Mouse (Mus musculus) ES-E14 (cell line): Measurements from ENCODE around the gene Nxph1. TPM values are rescaled to one million over a fixed set of nuclear protein-coding genes. Genes with fewer than 3 reads are reported as not detected.

Experiments
- DNase-seq: peaks from one replicate; pipeline ENCODE4 v3.0.0-alpha.2; 2013; ENCODE audit warnings: low read depth, low spot score
- H3K27ac ChIP-seq: 2 replicates; pipeline ENCODE4 v1.5.1; 2012; ENCODE audit warnings: low read depth, mild to moderate bottlenecking, low read length, moderate library complexity, mixed read lengths; ENCODE audit not compliant: poor library complexity, insufficient read depth, severe bottlenecking
- H3K36me3 ChIP-seq: 2 replicates; pipeline ENCODE4 v1.6.1; 2012; ENCODE audit warnings: mild to moderate bottlenecking, low read length, moderate library complexity, mixed read lengths; ENCODE audit not compliant: control insufficient read depth, poor library complexity, insufficient read depth, severe bottlenecking
- H3K4me1 ChIP-seq, 2 experiments: fragments of 150-350 bp in 1 of 2; sonication (generic) in 1 of 2; 2 replicates each; pipeline ENCODE4 v1.6.1; 2012; ENCODE audit warnings: low read length in 2 of 2, mild to moderate bottlenecking in 1 of 2, mixed read lengths in 1 of 2; ENCODE audit not compliant: control insufficient read depth in 2 of 2, insufficient read depth in 2 of 2, poor library complexity in 1 of 2
- H3K4me3 ChIP-seq, 2 experiments: fragments of 150-350 bp in 1 of 2; sonication (generic) in 1 of 2; 2 replicates each; pipeline ENCODE4 v1.5.1; 2012; ENCODE audit warnings: low read length in 2 of 2, low read depth in 1 of 2, mild to moderate bottlenecking in 1 of 2, mixed read lengths in 1 of 2; ENCODE audit not compliant: insufficient read depth in 1 of 2, poor library complexity in 1 of 2, severe bottlenecking in 1 of 2
- H3K9ac ChIP-seq: 2 replicates; pipeline ENCODE4 v1.6.1; 2012; ENCODE audit warnings: low read depth, mild to moderate bottlenecking, low read length, mixed read lengths; ENCODE audit not compliant: poor library complexity, insufficient read depth, severe bottlenecking
- H3K9me3 ChIP-seq: fragments of 150-350 bp; sonication (generic); 2 replicates; pipeline ENCODE4 v1.6.1; 2012; ENCODE audit warnings: low read depth, mild to moderate bottlenecking, low read length; ENCODE audit not compliant: control insufficient read depth, insufficient read depth
- CHD2 ChIP-seq: IDR thresholded peaks from 2 replicates; pipeline ENCODE4 v1.6.1; 2014; ENCODE audit warnings: mild to moderate bottlenecking, low read depth, low read length, inconsistent platforms
- HCFC1 ChIP-seq: IDR thresholded peaks from 2 replicates; pipeline ENCODE4 v1.6.1; 2012; ENCODE audit warnings: low read length, inconsistent platforms, borderline replicate concordance; ENCODE audit not compliant: insufficient read depth
- MAFK ChIP-seq: IDR thresholded peaks from 2 replicates; pipeline ENCODE4 v1.6.1; 2014; ENCODE audit warnings: mild to moderate bottlenecking, low read depth, low read length, inconsistent platforms; ENCODE audit not compliant: insufficient read depth
- ZC3H11A ChIP-seq: IDR thresholded peaks from 2 replicates; pipeline ENCODE4 v1.6.1; 2012; ENCODE audit warnings: low read depth, mild to moderate bottlenecking, inconsistent platforms, low read length, borderline replicate concordance
- ZNF384 ChIP-seq: IDR thresholded peaks from 2 replicates; pipeline ENCODE4 v1.6.1; 2012; ENCODE audit warnings: low read depth, low read length, inconsistent platforms
- in situ Hi-C, 2 experiments: fragments of 600-800 bp; cut with MboI; formaldehyde crosslinking; loops; one replicate each; pipeline ENCODE4 v1.15.1; 2025; ENCODE audit warnings: low sequenced_read_pairs in 2 of 2, inconsistent platforms in 1 of 2; ENCODE audit not compliant: unreplicated experiment in 2 of 2
- total RNA-seq: library from RNA; depleted of rRNA; stranded (reverse); fragments of 300-350 nt; gene quantifications from 2 replicates; pipeline ENCODE4 v1.2.3, GENCODE M21; 2012

Nxph1 gene
- total RNA-seq, 1 experiment: not detected

- Histone ChIP-seq H3K4me1 (no peaks in the 10 kb centered on the region), H3K9ac (no peak overlapping the region), H3K27ac (no peak overlapping the region), H3K36me3 (no peaks in the 10 kb centered on the region), H3K4me3 (no peak overlapping the region), H3K9me3 (no peaks in the 10 kb centered on the region)
- in situ Hi-C loops: no loop called here
- DNase-seq: no peak
- TF ChIP-seq CHD2 (no peak), HCFC1 (no peak), MAFK (no peak), ZC3H11A (no peak), ZNF384 (no peak)
Observed at GRCm38 (mm10) chr6:8914682-8915081, 33.5 kb upstream of the Nxph1 start.

DNA sequence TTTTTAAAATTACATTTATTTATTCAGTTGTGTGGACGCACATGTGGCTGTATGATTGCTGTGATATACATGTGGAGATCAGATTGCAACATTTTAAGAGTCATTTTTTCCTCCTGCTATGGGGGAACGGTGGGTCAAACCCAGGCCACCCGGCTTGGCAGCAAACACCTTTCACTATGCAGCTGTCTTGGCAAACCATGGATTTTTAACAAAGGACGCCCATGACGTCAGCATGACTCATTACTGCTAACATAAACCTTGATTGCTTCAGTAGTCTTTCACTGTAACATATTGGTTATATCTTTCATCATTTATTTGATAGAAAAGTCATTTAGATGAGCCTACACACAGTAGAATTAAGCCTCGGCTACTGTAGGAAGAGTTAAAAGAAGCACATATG lies 23.8 kb upstream of the Nxph1 start:
- Histone ChIP-seq H3K9ac (no peak overlapping the region), H3K27ac (no peak overlapping the region), H3K36me3 (no peaks in the 10 kb centered on the region), H3K4me1 (no peaks in the 10 kb centered on the region), H3K9me3 (peaks cover 9% of the 10 kb centered on the region; the same call in 1 of the 2 replicates), H3K4me3 (no peak overlapping the region)
- in situ Hi-C loops: no loop called here
- DNase-seq: no peak
- no peak for TF ChIP-seq CHD2
- TF ChIP-seq HCFC1: no peak
- TF ChIP-seq MAFK: no peak
- TF ChIP-seq ZNF384: no peak
- no peak for TF ChIP-seq ZC3H11A

- in situ Hi-C loops: loop anchor here in 1 of 2 experiments (25.0 kb wide), 1 partner anchor 302 kb away; no protein-coding TSS in a partner anchor
- Histone ChIP-seq H3K4me1 (no peaks in the 10 kb centered on the region), H3K36me3 (no peaks in the 10 kb centered on the region), H3K4me3 (no peak overlapping the region), H3K9me3 (no peaks in the 10 kb centered on the region), H3K9ac (no peak overlapping the region), H3K27ac (no peak overlapping the region)
- DNase-seq: no peak
- TF ChIP-seq CHD2: no peak
- TF ChIP-seq MAFK: no peak
- TF ChIP-seq HCFC1: no peak
- no peak for TF ChIP-seq ZNF384
- no peak for TF ChIP-seq ZC3H11A
Observed at GRCm38 (mm10) chr6:8935241-8935640, 13.0 kb upstream of the Nxph1 start.

DNA sequence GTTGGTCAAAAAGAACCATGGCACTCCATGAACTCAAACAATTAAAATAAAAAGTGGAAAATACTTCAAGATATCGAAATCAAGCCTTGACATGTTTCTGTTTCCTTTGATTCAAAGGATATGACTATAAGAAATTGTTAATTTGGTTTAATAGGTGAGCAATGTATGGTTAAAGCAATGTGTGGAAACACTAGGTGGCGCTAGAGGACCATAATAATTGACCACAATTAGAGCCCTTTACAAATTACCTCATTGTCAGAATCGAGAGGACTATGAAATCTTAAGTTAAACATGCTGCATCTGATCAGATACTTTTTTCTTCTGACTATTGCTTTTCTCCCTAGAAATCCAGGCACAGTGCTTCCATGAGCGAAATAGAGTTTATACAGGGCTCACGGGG lies 12.5 kb upstream of the Nxph1 start:
- H3K4me3 ChIP-seq: no peak overlapping the region
- DNase-seq: no peak
- no peak overlapping the region for H3K9ac ChIP-seq
- no peak overlapping the region for H3K27ac ChIP-seq
- no peaks in the 10 kb centered on the region for H3K36me3 ChIP-seq
- TF ChIP-seq ZC3H11A (peak; percentile 62; the same call in 1 of the 2 replicates), ZNF384 (no peak)
- H3K4me1 ChIP-seq: no peaks in the 10 kb centered on the region
- H3K9me3 ChIP-seq: no peaks in the 10 kb centered on the region
- in situ Hi-C loops: loop anchor here in 1 of 2 experiments (25.0 kb wide), 1 partner anchor 302 kb away; no protein-coding TSS in a partner anchor

DNA sequence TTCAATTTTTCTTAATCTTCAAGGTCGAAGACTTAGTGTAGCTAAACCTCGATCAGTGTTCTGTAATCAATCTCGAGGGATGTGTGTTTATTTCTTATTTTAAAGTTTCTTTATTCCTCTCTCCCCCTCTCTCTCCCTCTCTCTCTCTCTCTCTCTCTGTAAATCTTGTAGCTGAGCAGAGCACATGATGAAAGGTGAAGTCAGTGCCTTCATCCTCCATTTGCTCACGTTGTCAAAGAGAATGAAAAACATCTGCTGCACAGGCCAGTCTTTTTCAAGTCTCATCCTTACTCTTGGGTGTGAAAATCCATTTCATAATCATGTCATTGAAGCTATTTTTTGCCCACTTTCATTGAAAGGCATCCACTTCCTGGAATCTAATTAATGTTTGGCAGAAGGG lies 12.1 kb upstream of the Nxph1 start:
- no peak overlapping the region for H3K4me3 ChIP-seq
- in situ Hi-C loops: loop anchor here in 1 of 2 experiments (25.0 kb wide), 1 partner anchor 301 kb away; no protein-coding TSS in a partner anchor
- H3K27ac ChIP-seq: no peak overlapping the region
- H3K9ac ChIP-seq: no peak overlapping the region
- H3K36me3 ChIP-seq: no peaks in the 10 kb centered on the region
- H3K4me1 ChIP-seq: no peaks in the 10 kb centered on the region
- no peak for DNase-seq
- no peaks in the 10 kb centered on the region for H3K9me3 ChIP-seq
- TF ChIP-seq MAFK: no peak
- TF ChIP-seq ZNF384: no peak
- no peak for TF ChIP-seq HCFC1
- no peak for TF ChIP-seq CHD2
- no peak for TF ChIP-seq ZC3H11A
